In the genomic region with DNA sequence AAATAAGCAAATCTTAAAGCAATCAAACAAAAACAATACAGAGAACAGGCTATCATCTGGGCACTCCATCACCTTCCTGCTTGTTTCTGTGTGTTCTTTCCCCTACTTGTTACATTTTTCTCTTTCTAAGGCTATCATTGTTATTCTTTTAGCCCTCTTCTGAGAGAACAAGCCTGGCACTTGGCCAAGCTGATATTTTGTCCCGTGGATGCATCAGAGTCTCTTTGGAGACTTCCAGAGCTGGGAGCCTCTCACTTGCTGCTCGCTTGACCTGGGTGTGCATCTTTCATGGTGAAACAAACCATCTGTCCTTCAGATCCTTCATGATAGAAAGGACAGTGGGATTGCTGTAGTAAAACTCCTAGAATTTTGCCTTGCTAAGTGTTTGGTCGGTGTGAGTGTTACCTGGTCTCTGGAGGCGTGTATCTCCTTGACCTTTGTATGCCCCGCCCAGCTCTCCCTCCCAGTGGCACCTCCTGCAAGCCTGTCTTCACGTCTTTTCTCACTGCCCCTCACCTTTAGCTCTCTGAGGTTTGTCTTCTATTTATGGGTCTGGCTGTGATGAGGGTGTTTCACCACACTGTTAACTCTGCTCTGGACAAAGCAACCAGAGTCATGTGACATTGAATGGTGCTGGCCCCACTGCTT, we compare ENCODE assay signal across 13 mouse cellular contexts. TPM values are rescaled to one million over a fixed set of nuclear protein-coding genes. Genes with fewer than 3 reads are reported as not detected.
DNase-seq lines count a peak whose midpoint lies in the region; ATAC-seq and TF ChIP-seq lines count a peak whose summit lies in the region.
"Had no signal": no experiment of that assay in that cellular context is flagged by ENCODE, and none has a peak within 500 bp of the region (broad histone marks: within the 10 kb centered on the region; RNA-seq: fewer than 3 reads in every experiment).

No protein-coding gene starts in this region.

- H3K36me3 ChIP-seq in heart, embryonic 10.5 days, result peaks cover 10% of the 10 kb centered on the region; the same call in 1 of the 2 replicates
- 0 out of 2 replicates have a peak, but pooled peaks cover 4% of the 10 kb centered on the region for H3K36me3 ChIP-seq in lung, embryonic 14.5 days (ENCODE audit: insufficient read depth)

- no peak overlapping the region for H3K4me2 ChIP-seq in lung, embryonic 14.5 days
- H3K4me2 ChIP-seq: liver, embryonic 12.5 days had no signal

- H3K27me3 ChIP-seq in heart, embryonic 10.5 days (ENCODE audit: insufficient read depth, poor library complexity, severe bottlenecking), result no peaks in the 10 kb centered on the region
- H3K27me3 ChIP-seq in lung, embryonic 14.5 days (ENCODE audit: insufficient read depth, low read length), result no peaks in the 10 kb centered on the region
- H3K27me3 ChIP-seq: liver, embryonic 12.5 days had no signal

- intact Hi-C loops in heart, postnatal 25 days (cut with DNase I), result no loop called here
- intact Hi-C loops in gastrocnemius, adult 2 months (cut with DNase I), result no loop called here

- H3K4me1 ChIP-seq in heart, embryonic 10.5 days, result peaks cover 54% of the 10 kb centered on the region
- peaks cover 3% of the 10 kb centered on the region; the same call in 1 of the 2 replicates for H3K4me1 ChIP-seq in lung, embryonic 14.5 days (ENCODE audit: insufficient read depth)

- peak overlapping the region; percentile 62 for H3K27ac ChIP-seq in heart, embryonic 10.5 days
- no peak overlapping the region for H3K27ac ChIP-seq in lung, embryonic 14.5 days (ENCODE audit: low read depth)
- no peak overlapping the region for H3K27ac ChIP-seq in gastrocnemius, adult 2 months
- H3K27ac ChIP-seq: hindbrain, embryonic 10.5 days; liver, embryonic 12.5 days had no signal

- DNase-seq in heart, embryonic 10.5 days (ENCODE audit: low spot score), result no peak
- DNase-seq in heart, postnatal 25 days (ENCODE audit: low spot score), result no peak
- peak; percentile 71 for DNase-seq in lung, embryonic 14.5 days
- DNase-seq in lung, postnatal 4 days, result no peak
- peak; percentile 68 to 71 for DNase-seq in kidney, postnatal 25 days
- peak; percentile 81 for DNase-seq in testis, postnatal 10 days (ENCODE audit: low spot score)
- DNase-seq in liver, result no peak
- DNase-seq in gastrocnemius, adult 2 months, result no peak
- DNase-seq: thymus, adult 18-20 months had no signal

- H3K9me3 ChIP-seq in heart, embryonic 10.5 days, result no peaks in the 10 kb centered on the region
- H3K9me3 ChIP-seq in lung, embryonic 14.5 days (ENCODE audit: low read depth, low read length), result no peaks in the 10 kb centered on the region
- H3K9me3 ChIP-seq: hindbrain, embryonic 10.5 days; liver, embryonic 12.5 days had no signal

- no peak overlapping the region for H3K4me3 ChIP-seq in heart, embryonic 10.5 days
- H3K4me3 ChIP-seq in lung, embryonic 14.5 days (ENCODE audit: low read depth, low read length), result no peak overlapping the region
- H3K4me3 ChIP-seq in gastrocnemius, adult 2 months, result no peak overlapping the region
- H3K4me3 ChIP-seq: hindbrain, embryonic 10.5 days; liver, embryonic 12.5 days had no signal

- WGBS in heart, embryonic 10.5 days, result 33% methylated on average over 6 of the region's 6 CpGs
- WGBS in lung, embryonic 14.5 days, result 41% methylated on average over 6 of the region's 6 CpGs

- ATAC-seq in lung, embryonic 14.5 days (ENCODE audit: insufficient read depth), result no peak
- ATAC-seq: liver, embryonic 12.5 days had no signal

- TF ChIP-seq CTCF in lung, embryonic 14.5 days (IDR thresholded peaks at IDR 0.05; ENCODE audit: low read depth), result no peak
- no peak for TF ChIP-seq CTCF in gastrocnemius, adult 2 months (IDR thresholded peaks at IDR 0.05)

- no peak overlapping the region for H3K9ac ChIP-seq in lung, embryonic 14.5 days
- H3K9ac ChIP-seq: liver, embryonic 12.5 days had no signal

RNA-seq across cellular contexts. Expression of a gene that starts 5.9 kb away (rescaled TPM):
- polyA plus RNA-seq in heart, embryonic 10.5 days (2016; fragmentation: Nextera tagmentation; extraction: Ambion mirVana), result 63.4 and 68.7 TPM in 2 replicates
- 10 to 100 TPM; 25.9 to 27.4 TPM for total RNA-seq in heart, postnatal 25 days (2021)
- polyA plus RNA-seq in lung, embryonic 14.5 days (2014; fragmentation: Nextera tagmentation; extraction: Ambion mirVana), result 61.1 and 65.0 TPM in 2 replicates
- total RNA-seq in gastrocnemius, adult 2 months (2021), result 10 to 100 TPM; 31.5 to 35.8 TPM

RNA-seq across cellular contexts. Expression of a gene that starts 31.3 kb away (rescaled TPM):
- 0.34 TPM in 1 of 2 replicates, not detected in the other for polyA plus RNA-seq in heart, embryonic 10.5 days (2016; fragmentation: Nextera tagmentation; extraction: Ambion mirVana)
- total RNA-seq in heart, postnatal 25 days (2021), result under 1 TPM; 0.28 to 0.29 TPM
- polyA plus RNA-seq in lung, embryonic 14.5 days (2014; fragmentation: Nextera tagmentation; extraction: Ambion mirVana), result 0.28 and 0.47 TPM in 2 replicates
- not detected for total RNA-seq in gastrocnemius, adult 2 months (2021)
- total RNA-seq: layer of hippocampus, adult 18-20 months; left cerebral cortex, postnatal 10 days had no signal
- polyA plus RNA-seq: liver, embryonic 12.5 days had no signal

Comparison
In these comparisons a context has a peak if more than half of its experiments do, and no peak if none do; other contexts are left out.
1. DNase-seq: peak in lung, embryonic 14.5 days (single experiment), kidney, postnatal 25 days (2 of 2) and testis, postnatal 10 days (single experiment); none in heart, embryonic 10.5 days (single experiment), heart, postnatal 25 days (single experiment), lung, postnatal 4 days (0 of 2), liver (single experiment) and gastrocnemius, adult 2 months (single experiment).